Mouse (Mus musculus) adrenal gland, postnatal 0 days (tissue): Measurements from ENCODE around the gene Eml6. TPM values are rescaled to one million over a fixed set of nuclear protein-coding genes. Genes with fewer than 3 reads are reported as not detected.

ENCODE experiments used
- polyA plus RNA-seq: library from polyadenylated mRNA; unstranded; fragments of >200 nt; fragmentation: Nextera tagmentation; extraction: Ambion mirVana; gene quantifications from 2 replicates; pipeline ENCODE4 v1.2.1, GENCODE M21; 2015

The Eml6 gene
- 1.3 and 1.5 TPM in 2 replicates for polyA plus RNA-seq

GRCm38 (mm10) chr11:30025835-30026472, at the start of gene Eml6:
Gene Eml6, minus strand, starts transcription at chr11:30026033.

GRCm38 (mm10) chr11:29825271-29825718, 200.5 kb downstream of the Eml6 start, which contains the start of gene 4931440F15Rik:
Gene 4931440F15Rik, minus strand, starts transcription at chr11:29825668.

Other genes with a start within 250 kb of the Eml6 start
- gene 4931440F15Rik, start 200.4 kb downstream of the Eml6 start, polyA plus RNA-seq, result 0.18 and 0.35 TPM in 2 replicates
- gene Sptbn1, start 242.1 kb upstream of the Eml6 start, polyA plus RNA-seq, result 87.4 and 100 TPM in 2 replicates